Mouse (Mus musculus) limb, embryonic 10.5 days (tissue): ENCODE measurements around the gene Sall1. TPM values are rescaled to one million over a fixed set of nuclear protein-coding genes. Genes with fewer than 3 reads are reported as not detected.

Experiments
- DNase-seq: peaks from one replicate; pipeline ENCODE4 v3.0.0-alpha.2; 2017; ENCODE audit warnings: low spot score
- H3K27ac ChIP-seq: fragments of 300-500 bp; sonication (generic); 2 replicates; pipeline ENCODE4 v1.5.1; 2016; ENCODE audit warnings: mild to moderate bottlenecking
- H3K27me3 ChIP-seq: fragments of 300-500 bp; sonication (generic); 2 replicates; pipeline ENCODE4 v1.6.1; 2016; ENCODE audit warnings: low read depth, mild to moderate bottlenecking; ENCODE audit not compliant: poor library complexity, severe bottlenecking
- H3K36me3 ChIP-seq: fragments of 300-500 bp; sonication (generic); 2 replicates; pipeline ENCODE4 v1.6.1; 2016; ENCODE audit warnings: mild to moderate bottlenecking, moderate library complexity
- H3K4me1 ChIP-seq: fragments of 300-500 bp; sonication (generic); 2 replicates; pipeline ENCODE4 v1.6.1; 2016
- H3K4me3 ChIP-seq: fragments of 300-500 bp; sonication (generic); 2 replicates; pipeline ENCODE4 v1.5.1; 2016; ENCODE audit warnings: mild to moderate bottlenecking, moderate library complexity
- H3K9me3 ChIP-seq: fragments of 300-500 bp; sonication (generic); replicated peaks from 2 replicates; pipeline ENCODE4 v1.6.1; 2016; ENCODE audit warnings: mild to moderate bottlenecking
- WGBS: fragments of 180-500 bp; shearing (Covaris S2); methylation state at CpG from one replicate; pipeline ENCODE4 v1.1.7; 2016; 5-methylcytosine and 5-hydroxymethylcytosine counted together
- microRNA-seq: library from miRNA; unstranded; fragments of <30 nt; microRNA quantifications from one replicate; pipeline ENCODE4, GENCODE M21; 2017
- polyA plus RNA-seq: library from polyadenylated mRNA; unstranded; fragments of >200 nt; fragmentation: Nextera tagmentation; extraction: Ambion mirVana; gene quantifications from 2 replicates; pipeline ENCODE4 v1.2.1, GENCODE M21; 2016

Sall1 gene
- polyA plus RNA-seq, 1 experiment from 2014 or later = 18.3 TPM

DNA sequence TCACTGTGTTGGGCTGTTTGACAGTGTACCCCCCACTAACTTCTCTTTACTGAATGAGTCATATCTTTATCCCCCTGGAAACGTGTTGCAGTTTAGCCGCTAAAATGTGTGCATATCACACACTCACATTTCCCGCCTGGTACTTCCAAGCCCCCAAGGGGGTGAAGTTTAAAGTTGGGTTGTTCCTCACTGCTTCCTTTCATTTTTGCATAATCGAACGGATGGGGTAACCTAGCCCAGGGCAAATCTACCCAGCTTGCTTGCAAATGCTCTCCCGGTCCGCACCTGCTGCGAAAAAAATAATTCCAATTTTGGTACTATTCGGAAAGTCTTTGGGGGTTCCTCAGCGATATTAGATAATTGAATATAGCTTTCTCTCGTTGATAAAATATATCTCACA, 38.2 kb downstream of the Sall1 start:
- Histone ChIP-seq H3K27ac (no peak overlapping the region), H3K9me3 (no peaks in the 10 kb centered on the region), H3K36me3 (no peaks in the 10 kb centered on the region), H3K4me1 (peaks cover 33% of the 10 kb centered on the region), H3K27me3 (peaks cover 66% of the 10 kb centered on the region), H3K4me3 (peak overlapping the region; percentile 58; the same call in 1 of the 2 replicates)
- no peak for DNase-seq
- whole genome bisulfite sequencing = 41% methylated on average over 11 of the region's 11 CpGs

DNA sequence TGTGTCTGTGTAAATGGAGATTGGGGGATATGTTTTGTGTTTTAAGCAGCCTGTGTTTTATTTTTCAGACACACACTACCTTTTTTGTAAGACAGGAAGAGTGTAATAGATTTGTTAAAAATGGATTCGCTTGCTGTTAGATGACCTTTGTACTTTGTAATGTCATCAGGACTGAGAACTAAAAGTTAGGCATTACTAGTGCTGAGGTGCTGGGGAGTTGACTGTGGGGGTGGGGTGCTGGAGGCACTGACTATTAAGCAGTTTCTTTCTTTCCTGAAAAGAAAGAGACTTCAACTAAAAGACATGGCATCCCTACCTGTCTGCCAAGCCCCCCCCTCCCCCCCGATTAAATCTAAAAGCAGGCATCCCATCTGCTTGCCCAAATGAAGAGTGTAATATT, 39.9 kb downstream of the Sall1 start:
- peaks cover 33% of the 10 kb centered on the region for H3K4me1 ChIP-seq
- 32% methylated on average over 2 of the region's 2 CpGs for WGBS
- H3K4me3 ChIP-seq = no peak overlapping the region
- H3K9me3 ChIP-seq = no peaks in the 10 kb centered on the region
- no peak for DNase-seq
- peaks cover 74% of the 10 kb centered on the region for H3K27me3 ChIP-seq
- H3K36me3 ChIP-seq = no peaks in the 10 kb centered on the region
- no peak overlapping the region for H3K27ac ChIP-seq

DNA sequence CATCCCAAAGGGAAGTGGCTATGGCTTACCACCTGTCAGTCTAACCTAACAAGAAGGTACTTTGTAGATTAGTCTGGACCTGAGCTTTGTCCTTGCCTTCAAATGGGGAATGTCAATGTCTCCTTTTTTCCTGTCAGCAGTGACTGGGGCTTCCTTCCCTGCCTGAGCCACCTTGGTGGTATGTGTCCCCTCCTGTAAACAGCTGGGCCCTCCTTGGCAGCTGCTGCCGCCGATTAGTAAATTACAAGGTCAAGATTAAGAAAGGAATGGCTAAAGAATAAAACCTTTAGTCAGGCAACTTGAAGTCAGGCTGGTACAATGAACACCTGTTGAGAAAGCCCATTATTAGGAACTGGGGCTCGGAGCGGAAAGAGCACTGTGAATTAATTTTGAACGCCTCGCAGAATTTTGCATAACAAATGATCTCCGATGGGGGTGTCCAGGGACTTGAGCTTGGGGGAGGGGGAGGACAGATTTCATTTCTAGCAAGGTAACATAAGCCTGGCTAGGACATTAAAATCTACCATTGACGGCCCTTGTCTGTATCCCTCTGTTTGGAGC, 40.5 kb downstream of the Sall1 start:
- DNase-seq = no peak
- H3K4me1 ChIP-seq = peaks cover 28% of the 10 kb centered on the region
- H3K27ac ChIP-seq = no peak overlapping the region
- H3K27me3 ChIP-seq = peaks cover 68% of the 10 kb centered on the region
- 51% methylated on average over 8 of the region's 8 CpGs for WGBS
- no peaks in the 10 kb centered on the region for H3K9me3 ChIP-seq
- no peak overlapping the region for H3K4me3 ChIP-seq
- H3K36me3 ChIP-seq = no peaks in the 10 kb centered on the region

DNA sequence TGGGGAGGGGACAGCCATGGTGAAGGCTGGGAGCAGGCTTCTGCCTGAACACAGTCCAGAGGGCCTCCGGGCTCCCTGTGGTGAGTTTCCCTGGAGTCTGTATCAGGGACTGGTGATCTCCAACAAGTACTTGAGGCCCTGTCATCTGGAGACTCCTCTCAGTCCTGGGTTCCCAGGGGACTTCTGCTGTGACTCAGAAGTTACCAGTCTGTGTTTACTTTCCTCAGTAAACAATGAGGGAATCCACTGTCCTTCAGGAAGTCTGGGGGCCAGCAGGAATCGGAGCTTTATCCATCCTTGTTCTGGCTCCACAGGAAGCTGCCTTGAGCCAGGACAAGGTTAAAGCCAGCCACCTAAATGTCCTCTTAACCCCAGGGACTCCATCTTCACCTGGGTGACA, 41.8 kb downstream of the Sall1 start:
- Histone ChIP-seq H3K36me3 (no peaks in the 10 kb centered on the region), H3K4me3 (no peak overlapping the region), H3K27me3 (peaks cover 58% of the 10 kb centered on the region), H3K27ac (no peak overlapping the region), H3K4me1 (peaks cover 17% of the 10 kb centered on the region), H3K9me3 (no peaks in the 10 kb centered on the region)
- WGBS = 60% methylated on average over 2 of the region's 2 CpGs
- no peak for DNase-seq

DNA sequence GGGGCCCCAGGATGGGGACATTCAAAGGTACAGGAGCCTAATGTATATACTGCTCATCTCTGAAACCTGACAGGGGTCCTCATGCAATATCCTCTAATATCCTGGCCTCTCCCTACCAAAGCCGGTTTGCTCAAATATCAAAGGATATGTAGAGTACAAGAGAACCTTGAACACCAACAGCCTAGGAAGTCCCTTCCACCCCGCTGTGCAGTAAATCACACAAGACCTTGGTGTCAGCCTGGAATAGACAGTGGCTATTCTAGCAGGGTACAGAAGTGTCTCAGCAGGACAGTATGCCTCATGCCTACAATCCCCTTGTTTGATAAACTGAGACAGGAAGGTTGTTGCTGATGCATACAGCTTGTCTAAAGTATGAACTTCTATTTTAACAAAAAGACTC, 46.7 kb downstream of the Sall1 start:
- no peak for DNase-seq
- H3K9me3 ChIP-seq = no peaks in the 10 kb centered on the region
- peaks cover 22% of the 10 kb centered on the region; the same call in 1 of the 2 replicates for H3K27me3 ChIP-seq
- no peaks in the 10 kb centered on the region for H3K4me1 ChIP-seq
- no peak overlapping the region for H3K27ac ChIP-seq
- no peaks in the 10 kb centered on the region for H3K36me3 ChIP-seq
- 91% methylated on average over 2 of the region's 2 CpGs for WGBS
- no peak overlapping the region for H3K4me3 ChIP-seq

DNA sequence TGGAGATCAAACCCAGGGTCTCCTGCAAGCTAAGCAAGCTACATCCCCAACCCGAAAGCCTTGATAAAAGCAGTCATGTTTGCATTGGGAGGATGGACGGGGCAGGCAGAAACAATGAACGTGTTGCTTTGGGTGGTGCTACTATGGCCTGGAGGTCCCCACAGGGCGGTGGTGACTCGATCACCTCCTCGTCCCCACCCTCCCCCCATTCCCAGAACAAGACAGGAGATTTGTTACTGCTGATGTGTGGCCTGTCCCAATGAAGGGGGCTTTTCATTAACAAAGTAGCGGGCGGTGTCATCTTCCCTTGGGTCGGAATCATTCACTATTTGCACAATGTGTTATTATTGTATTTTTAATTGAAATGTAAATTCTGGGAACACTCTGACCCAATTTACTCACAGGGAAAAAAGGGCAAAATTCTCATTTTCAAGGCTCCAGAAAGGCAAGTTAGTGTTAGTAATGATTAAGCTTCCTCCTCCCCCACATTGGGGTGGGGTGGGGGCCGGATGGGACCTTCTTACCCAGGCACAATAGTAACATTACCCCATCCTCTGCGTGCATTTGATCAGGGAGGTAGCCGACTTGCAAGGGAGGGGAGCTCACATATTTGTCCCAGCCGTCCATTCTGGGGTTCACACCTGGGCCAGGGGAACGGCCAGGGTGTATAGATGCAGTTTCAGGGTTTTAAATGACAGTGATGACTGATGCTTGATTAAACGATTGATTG, 52.0 kb downstream of the Sall1 start:
- H3K27me3 ChIP-seq = peaks cover 7% of the 10 kb centered on the region; the same call in 1 of the 2 replicates

DNA sequence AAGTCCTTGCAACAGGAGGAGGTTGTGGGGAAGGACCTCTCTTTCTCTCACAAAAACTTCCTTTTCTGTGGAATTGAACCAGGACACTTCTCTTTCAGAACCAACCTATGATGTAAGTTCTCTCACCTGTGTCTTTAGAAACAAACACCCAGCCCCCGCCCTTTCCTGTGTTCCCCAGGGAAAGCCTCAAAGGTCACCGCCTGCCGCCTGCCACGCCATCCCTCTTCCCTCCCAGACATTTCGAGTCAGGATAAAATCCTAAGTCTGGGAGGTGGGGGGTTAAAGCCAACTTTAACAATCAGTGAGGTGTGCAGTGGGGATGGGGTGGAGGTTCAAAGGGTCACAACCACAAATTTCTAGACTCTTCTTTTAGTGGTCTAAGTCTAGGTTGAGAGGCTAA, 52.8 kb downstream of the Sall1 start:
- no peaks in the 10 kb centered on the region for H3K36me3 ChIP-seq
- no peak overlapping the region for H3K27ac ChIP-seq
- H3K4me1 ChIP-seq = peaks cover 6% of the 10 kb centered on the region; the same call in 1 of the 2 replicates
- no peak for DNase-seq
- no peak overlapping the region for H3K4me3 ChIP-seq
- 54% methylated on average over 5 of the region's 5 CpGs for WGBS
- no peaks in the 10 kb centered on the region for H3K9me3 ChIP-seq
- H3K27me3 ChIP-seq = peaks cover 8% of the 10 kb centered on the region; the same call in 1 of the 2 replicates

More for the DNA sequence above, 52.0 kb downstream of the Sall1 start:
- H3K4me1 ChIP-seq = peaks cover 6% of the 10 kb centered on the region; the same call in 1 of the 2 replicates
- WGBS = 78% methylated on average over 15 of the region's 15 CpGs
- no peak overlapping the region for H3K27ac ChIP-seq
- DNase-seq = no peak
- no peaks in the 10 kb centered on the region for H3K36me3 ChIP-seq
- no peak overlapping the region for H3K4me3 ChIP-seq
- no peaks in the 10 kb centered on the region for H3K9me3 ChIP-seq

DNA sequence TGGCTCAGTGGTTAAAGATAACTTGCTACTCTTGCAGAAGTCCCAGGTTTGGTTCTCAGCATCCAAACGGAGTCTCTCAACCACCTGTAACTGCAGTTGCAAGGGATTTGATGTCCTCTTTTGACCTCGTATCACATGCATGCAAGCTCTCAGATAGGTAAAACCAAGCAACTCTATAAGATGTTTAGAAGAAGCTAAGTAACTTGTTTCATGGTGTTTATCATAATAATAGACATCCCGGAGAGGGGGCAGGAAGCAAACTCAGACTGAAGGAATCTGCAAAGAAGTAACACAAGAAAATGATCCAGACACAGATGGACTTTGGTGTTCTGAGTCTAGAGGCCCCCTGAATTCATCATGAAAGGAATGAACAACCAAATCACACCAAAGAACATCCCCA, 55.0 kb downstream of the Sall1 start:
- H3K4me3 ChIP-seq = no peak overlapping the region
- WGBS = 90% methylated on average over 3 of the region's 3 CpGs
- H3K4me1 ChIP-seq = peaks cover 6% of the 10 kb centered on the region; the same call in 1 of the 2 replicates
- no peak overlapping the region for H3K27ac ChIP-seq
- no peaks in the 10 kb centered on the region for H3K9me3 ChIP-seq
- H3K36me3 ChIP-seq = no peaks in the 10 kb centered on the region
- DNase-seq = no peak
- H3K27me3 ChIP-seq = peaks cover 15% of the 10 kb centered on the region; the same call in 1 of the 2 replicates

DNA sequence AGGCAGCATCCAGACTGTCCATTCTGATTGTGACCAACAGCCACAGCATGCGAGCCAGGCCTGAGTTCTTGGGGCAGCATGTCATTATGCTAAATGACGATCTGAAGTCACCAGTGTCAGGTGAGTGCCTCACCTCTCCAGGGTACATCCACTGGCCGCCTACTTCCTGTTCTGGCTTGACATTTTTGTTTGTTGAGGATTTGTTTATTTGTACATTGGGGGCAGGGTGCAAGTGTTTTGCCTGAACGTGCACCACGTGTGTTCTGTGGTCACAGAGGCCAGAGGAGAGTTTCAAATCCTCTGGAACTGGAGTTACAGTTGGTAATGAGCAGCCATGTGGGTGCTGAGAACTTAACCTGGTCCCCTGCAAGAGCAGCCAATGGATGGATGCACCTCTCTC, 60.5 kb downstream of the Sall1 start:
- WGBS = 80% methylated on average over 5 of the region's 5 CpGs
- Histone ChIP-seq H3K4me1 (peaks cover 7% of the 10 kb centered on the region), H3K9me3 (no peaks in the 10 kb centered on the region), H3K4me3 (no peak overlapping the region), H3K27ac (no peak overlapping the region), H3K27me3 (peaks cover 15% of the 10 kb centered on the region; the same call in 1 of the 2 replicates), H3K36me3 (no peaks in the 10 kb centered on the region)
- no peak for DNase-seq

Small RNAs within 50 kb of the gene (microRNA-seq; reads per million reads assigned to microRNA genes)
- gene Mir8110 = not detected
